In genomic region chr10:14978093-14978755, GRCm38 (mm10) we compare ENCODE assay signal across 12 mouse cellular contexts.
DNase-seq lines count a peak whose midpoint lies in the region; ATAC-seq lines count a peak whose summit lies in the region.
"Had no signal": no experiment of that assay in that cellular context is flagged by ENCODE, and none has a peak within 500 bp of the region (broad histone marks: within the 10 kb centered on the region; RNA-seq: fewer than 3 reads in every experiment).

No protein-coding gene starts in this region.

- ATAC-seq in liver, embryonic 12.5 days, result no peak
- ATAC-seq in erythroblast, adult 5-6 weeks (replicated peaks; ENCODE audit: low FRiP score, poor library complexity, severe bottlenecking), result no peak
- no peak for ATAC-seq in forebrain, embryonic 12.5 days (ENCODE audit: low FRiP score)

- no peak overlapping the region for H3K27ac ChIP-seq in liver, embryonic 12.5 days
- H3K27ac ChIP-seq in forebrain, embryonic 12.5 days, result no peak overlapping the region
- H3K27ac ChIP-seq: liver, embryonic 13.5 days had no signal

- no peaks in the 10 kb centered on the region for H3K27me3 ChIP-seq in liver, embryonic 12.5 days (replicated peaks)
- no peaks in the 10 kb centered on the region for H3K27me3 ChIP-seq in forebrain, embryonic 12.5 days
- H3K27me3 ChIP-seq: liver, embryonic 13.5 days had no signal

- H3K9ac ChIP-seq in liver, embryonic 12.5 days, result no peak overlapping the region
- no peak overlapping the region for H3K9ac ChIP-seq in forebrain, embryonic 12.5 days
- H3K9ac ChIP-seq: liver, embryonic 13.5 days had no signal

- H3K4me1 ChIP-seq in liver, embryonic 12.5 days, result no peaks in the 10 kb centered on the region
- H3K4me1 ChIP-seq in forebrain, embryonic 12.5 days, result no peaks in the 10 kb centered on the region
- H3K4me1 ChIP-seq: liver, embryonic 13.5 days had no signal

- no peaks in the 10 kb centered on the region for H3K36me3 ChIP-seq in liver, embryonic 12.5 days
- H3K36me3 ChIP-seq in forebrain, embryonic 12.5 days (replicated peaks), result no peaks in the 10 kb centered on the region
- H3K36me3 ChIP-seq: liver, embryonic 13.5 days had no signal

- peak; percentile 2 for DNase-seq in adrenal gland, postnatal 10 days
- DNase-seq in adrenal gland, adult 8-10 months, result no peak
- DNase-seq in liver, result peak; percentile 11
- DNase-seq in heart, adult 8-10 months (ENCODE audit: low spot score), result peak; percentile 31
- DNase-seq in kidney, postnatal 14 days, result peak; percentile 29
- DNase-seq: adrenal gland, postnatal 25 days; cerebellum, adult 2 months; liver, embryonic 13.5 days had no signal

- no peaks in the 10 kb centered on the region for H3K9me3 ChIP-seq in liver, embryonic 12.5 days (replicated peaks)
- no peaks in the 10 kb centered on the region for H3K9me3 ChIP-seq in forebrain, embryonic 12.5 days
- H3K9me3 ChIP-seq: liver, embryonic 13.5 days had no signal

- no peak overlapping the region for H3K4me3 ChIP-seq in liver, embryonic 12.5 days
- no peak overlapping the region for H3K4me3 ChIP-seq in forebrain, embryonic 12.5 days (replicated peaks)
- H3K4me3 ChIP-seq: erythroblast, embryonic 14.5 days; liver, embryonic 13.5 days had no signal

- no peak overlapping the region for H3K4me2 ChIP-seq in liver, embryonic 12.5 days
- H3K4me2 ChIP-seq in forebrain, embryonic 12.5 days, result no peak overlapping the region
- H3K4me2 ChIP-seq: liver, embryonic 13.5 days had no signal

- WGBS in liver, embryonic 12.5 days (ENCODE audit: insufficient replicate concordance), result 59% methylated on average over 4 of the region's 4 CpGs
- WGBS in forebrain, embryonic 12.5 days, result 67% methylated on average over 4 of the region's 4 CpGs
